Mouse (Mus musculus): ENCODE data around the gene Ankrd49. TPM values are rescaled to one million over a fixed set of nuclear protein-coding genes. Genes with fewer than 3 reads are reported as not detected.

Gene Ankrd49
- polyA plus RNA-seq (2015; fragmentation: Nextera tagmentation; extraction: Ambion mirVana), result 38.2 and 43.4 TPM in 2 replicates

GRCm38 (mm10) chr9:14784039-14785002 lies at the start of gene Ankrd49, which contains the start of gene Mre11a:
Gene Ankrd49, minus strand, starts transcription at chr9:14784856.
Gene Mre11a, plus strand, starts transcription at chr9:14784654.
- H3K36me3 ChIP-seq (ENCODE audit: control insufficient read depth, insufficient read depth, low read length), result peaks cover 4% of the 10 kb centered on the region; the same call in 1 of the 2 replicates
- H3K4me3 ChIP-seq (ENCODE audit: low read length), result peak within 1 kb of the TSS; percentile 87
- peak within 1 kb of the TSS; percentile 72 for H3K4me2 ChIP-seq (ENCODE audit: low read depth, low read length)
- H3K27ac ChIP-seq (ENCODE audit: low read length), result peak within 1 kb of the TSS; percentile 96
- no peaks in the 10 kb centered on the region for H3K9me3 ChIP-seq (ENCODE audit: control insufficient read depth, low read length)
- ATAC-seq, result peak; percentile 100
- peak within 1 kb of the TSS; percentile 93 for H3K9ac ChIP-seq (ENCODE audit: low read depth, low read length)
- H3K4me1 ChIP-seq (ENCODE audit: control insufficient read depth, insufficient read depth, low read length), result peaks cover 7% of the 10 kb centered on the region; the same call in 1 of the 2 replicates
- WGBS, result under 1% methylated on average over 62 of the region's 62 CpGs
- no peaks in the 10 kb centered on the region for H3K27me3 ChIP-seq (replicated peaks; ENCODE audit: control insufficient read depth, insufficient read depth, low read length)

GRCm38 (mm10) chr9:14832046-14832445 lies 47.4 kb upstream of the Ankrd49 start:
- no peaks in the 10 kb centered on the region for H3K27me3 ChIP-seq (replicated peaks; ENCODE audit: control insufficient read depth, insufficient read depth, low read length)
- H3K4me2 ChIP-seq (ENCODE audit: low read depth, low read length), result no peak overlapping the region
- no peak for ATAC-seq
- no peak overlapping the region for H3K4me3 ChIP-seq (ENCODE audit: low read length)
- H3K36me3 ChIP-seq (ENCODE audit: control insufficient read depth, insufficient read depth, low read length), result peaks cover 7% of the 10 kb centered on the region; the same call in 1 of the 2 replicates
- 85% methylated on average over 5 of the region's 5 CpGs for WGBS
- H3K9me3 ChIP-seq (ENCODE audit: control insufficient read depth, low read length), result no peaks in the 10 kb centered on the region
- no peak overlapping the region for H3K27ac ChIP-seq (ENCODE audit: low read length)
- H3K9ac ChIP-seq (ENCODE audit: low read depth, low read length), result no peak overlapping the region
- H3K4me1 ChIP-seq (ENCODE audit: control insufficient read depth, insufficient read depth, low read length), result no peaks in the 10 kb centered on the region

GRCm38 (mm10) chr9:14827875-14828274 lies 43.2 kb upstream of the Ankrd49 start:
- no peak overlapping the region for H3K9ac ChIP-seq (ENCODE audit: low read depth, low read length)
- H3K27ac ChIP-seq (ENCODE audit: low read length), result no peak overlapping the region; the same call in 1 of the 2 replicates
- WGBS, result 70% methylated on average over 2 of the region's 2 CpGs
- H3K4me1 ChIP-seq (ENCODE audit: control insufficient read depth, insufficient read depth, low read length), result no peaks in the 10 kb centered on the region
- no peak overlapping the region for H3K4me2 ChIP-seq (ENCODE audit: low read depth, low read length)
- no peaks in the 10 kb centered on the region for H3K27me3 ChIP-seq (replicated peaks; ENCODE audit: control insufficient read depth, insufficient read depth, low read length)
- no peak for ATAC-seq
- no peaks in the 10 kb centered on the region for H3K9me3 ChIP-seq (ENCODE audit: control insufficient read depth, low read length)
- no peak overlapping the region for H3K4me3 ChIP-seq (ENCODE audit: low read length)
- H3K36me3 ChIP-seq (ENCODE audit: control insufficient read depth, insufficient read depth, low read length), result no peaks in the 10 kb centered on the region

- Histone ChIP-seq H3K4me3 (ENCODE audit: low read length) (no peak overlapping the region), H3K27ac (ENCODE audit: low read length) (no peak overlapping the region), H3K9ac (ENCODE audit: low read depth, low read length) (no peak overlapping the region), H3K4me1 (ENCODE audit: control insufficient read depth, insufficient read depth, low read length) (no peaks in the 10 kb centered on the region), H3K9me3 (ENCODE audit: control insufficient read depth, low read length) (no peaks in the 10 kb centered on the region), H3K27me3 (replicated peaks; ENCODE audit: control insufficient read depth, insufficient read depth, low read length) (no peaks in the 10 kb centered on the region), H3K36me3 (ENCODE audit: control insufficient read depth, insufficient read depth, low read length) (no peaks in the 10 kb centered on the region; the same call in 1 of the 2 replicates), H3K4me2 (ENCODE audit: low read depth, low read length) (no peak overlapping the region)
- 88% methylated on average over 5 of the region's 5 CpGs for WGBS
- ATAC-seq, result no peak
Measured at GRCm38 (mm10) chr9:14824840-14825239, 40.2 kb upstream of the Ankrd49 start.

- peaks cover 7% of the 10 kb centered on the region for H3K36me3 ChIP-seq (ENCODE audit: control insufficient read depth, insufficient read depth, low read length)
- H3K9me3 ChIP-seq (ENCODE audit: control insufficient read depth, low read length), result no peaks in the 10 kb centered on the region
- no peaks in the 10 kb centered on the region for H3K27me3 ChIP-seq (replicated peaks; ENCODE audit: control insufficient read depth, insufficient read depth, low read length)
- no peak for ATAC-seq
- no peak overlapping the region for H3K4me2 ChIP-seq (ENCODE audit: low read depth, low read length)
- H3K9ac ChIP-seq (ENCODE audit: low read depth, low read length), result no peak overlapping the region
- no peak overlapping the region for H3K4me3 ChIP-seq (ENCODE audit: low read length)
- no peak overlapping the region for H3K27ac ChIP-seq (ENCODE audit: low read length)
- no peaks in the 10 kb centered on the region for H3K4me1 ChIP-seq (ENCODE audit: control insufficient read depth, insufficient read depth, low read length)
Measured at GRCm38 (mm10) chr9:14821396-14821795, 36.7 kb upstream of the Ankrd49 start.

- no peak overlapping the region for H3K4me3 ChIP-seq (ENCODE audit: low read length)
- no peak overlapping the region for H3K4me2 ChIP-seq (ENCODE audit: low read depth, low read length)
- no peak overlapping the region for H3K27ac ChIP-seq (ENCODE audit: low read length)
- 93% methylated on average over 5 of the region's 5 CpGs for WGBS
- H3K9me3 ChIP-seq (ENCODE audit: control insufficient read depth, low read length), result no peaks in the 10 kb centered on the region
- H3K36me3 ChIP-seq (ENCODE audit: control insufficient read depth, insufficient read depth, low read length), result peaks cover 8% of the 10 kb centered on the region
- H3K4me1 ChIP-seq (ENCODE audit: control insufficient read depth, insufficient read depth, low read length), result no peaks in the 10 kb centered on the region
- ATAC-seq, result no peak
- H3K27me3 ChIP-seq (replicated peaks; ENCODE audit: control insufficient read depth, insufficient read depth, low read length), result no peaks in the 10 kb centered on the region
- H3K9ac ChIP-seq (ENCODE audit: low read depth, low read length), result no peak overlapping the region
Measured at GRCm38 (mm10) chr9:14810111-14810510, 25.5 kb upstream of the Ankrd49 start.

GRCm38 (mm10) chr9:14806786-14807185 lies 22.1 kb upstream of the Ankrd49 start:
- peaks cover 8% of the 10 kb centered on the region for H3K36me3 ChIP-seq (ENCODE audit: control insufficient read depth, insufficient read depth, low read length)
- H3K9ac ChIP-seq (ENCODE audit: low read depth, low read length), result no peak overlapping the region
- 100% methylated on average over 1 of the region's 1 CpGs for WGBS
- H3K4me3 ChIP-seq (ENCODE audit: low read length), result no peak overlapping the region
- no peak overlapping the region for H3K27ac ChIP-seq (ENCODE audit: low read length)
- no peaks in the 10 kb centered on the region for H3K9me3 ChIP-seq (ENCODE audit: control insufficient read depth, low read length)
- no peak overlapping the region for H3K4me2 ChIP-seq (ENCODE audit: low read depth, low read length)
- no peaks in the 10 kb centered on the region for H3K27me3 ChIP-seq (replicated peaks; ENCODE audit: control insufficient read depth, insufficient read depth, low read length)
- H3K4me1 ChIP-seq (ENCODE audit: control insufficient read depth, insufficient read depth, low read length), result no peaks in the 10 kb centered on the region
- ATAC-seq, result no peak

- ATAC-seq, result no peak
- Histone ChIP-seq H3K4me2 (ENCODE audit: low read depth, low read length) (no peak overlapping the region), H3K4me1 (ENCODE audit: control insufficient read depth, insufficient read depth, low read length) (no peaks in the 10 kb centered on the region), H3K36me3 (ENCODE audit: control insufficient read depth, insufficient read depth, low read length) (peaks cover 8% of the 10 kb centered on the region), H3K9me3 (ENCODE audit: control insufficient read depth, low read length) (no peaks in the 10 kb centered on the region), H3K9ac (ENCODE audit: low read depth, low read length) (no peak overlapping the region), H3K4me3 (ENCODE audit: low read length) (no peak overlapping the region), H3K27ac (ENCODE audit: low read length) (no peak overlapping the region), H3K27me3 (replicated peaks; ENCODE audit: control insufficient read depth, insufficient read depth, low read length) (no peaks in the 10 kb centered on the region)
- WGBS, result 85% methylated on average over 2 of the region's 2 CpGs
Measured at GRCm38 (mm10) chr9:14805714-14806113, 21.1 kb upstream of the Ankrd49 start.

- Histone ChIP-seq H3K9ac (ENCODE audit: low read depth, low read length) (no peak overlapping the region), H3K27me3 (replicated peaks; ENCODE audit: control insufficient read depth, insufficient read depth, low read length) (no peaks in the 10 kb centered on the region), H3K4me1 (ENCODE audit: control insufficient read depth, insufficient read depth, low read length) (peaks cover 7% of the 10 kb centered on the region; the same call in 1 of the 2 replicates), H3K4me2 (ENCODE audit: low read depth, low read length) (no peak overlapping the region), H3K4me3 (ENCODE audit: low read length) (no peak overlapping the region), H3K36me3 (ENCODE audit: control insufficient read depth, insufficient read depth, low read length) (peaks cover 4% of the 10 kb centered on the region; the same call in 1 of the 2 replicates), H3K27ac (ENCODE audit: low read length) (no peak overlapping the region), H3K9me3 (ENCODE audit: control insufficient read depth, low read length) (no peaks in the 10 kb centered on the region)
- ATAC-seq, result no peak
- WGBS, result 89% methylated on average over 6 of the region's 6 CpGs
Measured at GRCm38 (mm10) chr9:14787356-14787755, 2.7 kb upstream of the Ankrd49 start.
